Mouse (Mus musculus): ENCODE results near the gene Enc1. TPM values are rescaled to one million over a fixed set of nuclear protein-coding genes. Genes with fewer than 3 reads are reported as not detected.
A peak's percentile ranks its signal among the peaks of the same experiment; 100 is the strongest.

Gene Enc1
- 6.6 and 8.2 TPM in 2 replicates for polyA plus RNA-seq (2014; fragmentation: Nextera tagmentation; extraction: Ambion mirVana)

- peaks cover 46% of the 10 kb centered on the region for H3K4me1 ChIP-seq (replicated peaks; ENCODE audit: control insufficient read depth, insufficient read depth, low read length)
- peak within 1 kb of the TSS; percentile 92 for H3K4me3 ChIP-seq (ENCODE audit: low read depth, low read length)
- peak within 1 kb of the TSS; percentile 92 for H3K9ac ChIP-seq (ENCODE audit: low read length)
- ATAC-seq (replicated peaks; ENCODE audit: low FRiP score, low TSS enrichment, low read depth) (peak; percentile 87), DNase-seq (ENCODE audit: low spot score) (peak; percentile 90)
- WGBS: under 1% methylated on average over 80 of the region's 89 CpGs
- H3K27me3 ChIP-seq (replicated peaks; ENCODE audit: control insufficient read depth, insufficient read depth, low read length): no peaks in the 10 kb centered on the region
- H3K36me3 ChIP-seq (ENCODE audit: control insufficient read depth, insufficient read depth, low read length): peaks cover 12% of the 10 kb centered on the region
- peak within 1 kb of the TSS; percentile 98 for H3K27ac ChIP-seq (ENCODE audit: low read depth)
- peak within 1 kb of the TSS; percentile 90 for H3K4me2 ChIP-seq (ENCODE audit: low read length)
- H3K9me3 ChIP-seq (ENCODE audit: control insufficient read depth, low read length): no peaks in the 10 kb centered on the region
Measured at GRCm38 (mm10) chr13:97240965-97241786, at the start of gene Enc1. Gene Enc1, plus strand, starts transcription at chr13:97241105.

DNA sequence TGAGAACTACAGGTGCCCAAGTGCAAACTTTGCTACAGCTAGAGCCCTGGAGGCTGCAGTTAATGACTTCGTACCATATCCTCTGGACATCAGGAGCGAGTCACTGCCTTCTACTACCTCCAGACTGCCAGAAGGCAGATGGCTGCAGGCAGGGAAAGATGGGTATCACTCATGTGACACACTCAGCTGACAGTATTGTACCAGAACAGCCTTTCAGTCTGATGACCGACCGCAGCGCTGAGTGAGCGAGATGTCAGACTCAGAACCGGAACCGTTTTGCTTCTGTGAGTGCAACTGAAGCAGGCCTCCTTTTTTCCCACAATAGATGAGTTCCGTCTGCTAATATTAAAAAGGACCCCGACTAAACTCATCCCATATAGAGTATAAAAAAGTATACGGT, 48.3 kb upstream of the Enc1 start:
- DNase-seq (ENCODE audit: low spot score): no peak
- WGBS: 93% methylated on average over 11 of the region's 11 CpGs
- Histone ChIP-seq H3K27me3 (replicated peaks; ENCODE audit: control insufficient read depth, insufficient read depth, low read length) (no peaks in the 10 kb centered on the region), H3K9me3 (ENCODE audit: control insufficient read depth, low read length) (no peaks in the 10 kb centered on the region), H3K4me1 (replicated peaks; ENCODE audit: control insufficient read depth, insufficient read depth, low read length) (no peaks in the 10 kb centered on the region), H3K36me3 (ENCODE audit: control insufficient read depth, insufficient read depth, low read length) (peaks cover 6% of the 10 kb centered on the region; the same call in 1 of the 2 replicates), H3K4me3 (ENCODE audit: low read depth, low read length) (no peak overlapping the region), H3K4me2 (ENCODE audit: low read length) (no peak overlapping the region), H3K9ac (ENCODE audit: low read length) (no peak overlapping the region), H3K27ac (ENCODE audit: low read depth) (no peak overlapping the region)
- ATAC-seq (replicated peaks; ENCODE audit: low FRiP score, low TSS enrichment, low read depth): no peak

DNA sequence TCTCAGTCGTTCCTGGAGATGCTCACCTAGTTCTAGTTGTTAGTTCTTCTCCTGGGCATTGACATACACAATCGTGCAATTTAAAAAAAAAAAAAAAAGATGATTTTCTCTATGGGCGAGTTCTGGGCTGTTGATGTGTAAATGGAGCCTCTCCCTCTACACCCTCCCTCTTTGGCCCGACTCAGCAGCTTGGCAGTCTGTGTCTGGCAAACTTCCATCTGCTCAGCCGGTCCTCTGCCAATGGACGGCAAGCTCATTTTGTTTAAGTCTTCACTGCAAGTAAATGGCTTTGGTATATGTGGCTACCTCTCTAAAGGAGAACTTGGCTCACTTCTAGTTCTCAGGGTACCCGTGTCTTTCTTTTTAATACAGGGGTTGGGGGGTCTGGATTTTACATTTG, 47.5 kb upstream of the Enc1 start:
- ATAC-seq (replicated peaks; ENCODE audit: low FRiP score, low TSS enrichment, low read depth): no peak
- no peaks in the 10 kb centered on the region for H3K27me3 ChIP-seq (replicated peaks; ENCODE audit: control insufficient read depth, insufficient read depth, low read length)
- H3K27ac ChIP-seq (ENCODE audit: low read depth): no peak overlapping the region
- H3K4me2 ChIP-seq (ENCODE audit: low read length): no peak overlapping the region
- no peaks in the 10 kb centered on the region for H3K9me3 ChIP-seq (ENCODE audit: control insufficient read depth, low read length)
- 0 out of 2 replicates have a peak, but pooled peaks cover 1% of the 10 kb centered on the region for H3K4me1 ChIP-seq (replicated peaks; ENCODE audit: control insufficient read depth, insufficient read depth, low read length)
- H3K9ac ChIP-seq (ENCODE audit: low read length): no peak overlapping the region
- WGBS: 54% methylated on average over 7 of the region's 7 CpGs
- no peak overlapping the region for H3K4me3 ChIP-seq (ENCODE audit: low read depth, low read length)
- H3K36me3 ChIP-seq (ENCODE audit: control insufficient read depth, insufficient read depth, low read length): peaks cover 3% of the 10 kb centered on the region; the same call in 1 of the 2 replicates
- DNase-seq (ENCODE audit: low spot score): no peak

DNA sequence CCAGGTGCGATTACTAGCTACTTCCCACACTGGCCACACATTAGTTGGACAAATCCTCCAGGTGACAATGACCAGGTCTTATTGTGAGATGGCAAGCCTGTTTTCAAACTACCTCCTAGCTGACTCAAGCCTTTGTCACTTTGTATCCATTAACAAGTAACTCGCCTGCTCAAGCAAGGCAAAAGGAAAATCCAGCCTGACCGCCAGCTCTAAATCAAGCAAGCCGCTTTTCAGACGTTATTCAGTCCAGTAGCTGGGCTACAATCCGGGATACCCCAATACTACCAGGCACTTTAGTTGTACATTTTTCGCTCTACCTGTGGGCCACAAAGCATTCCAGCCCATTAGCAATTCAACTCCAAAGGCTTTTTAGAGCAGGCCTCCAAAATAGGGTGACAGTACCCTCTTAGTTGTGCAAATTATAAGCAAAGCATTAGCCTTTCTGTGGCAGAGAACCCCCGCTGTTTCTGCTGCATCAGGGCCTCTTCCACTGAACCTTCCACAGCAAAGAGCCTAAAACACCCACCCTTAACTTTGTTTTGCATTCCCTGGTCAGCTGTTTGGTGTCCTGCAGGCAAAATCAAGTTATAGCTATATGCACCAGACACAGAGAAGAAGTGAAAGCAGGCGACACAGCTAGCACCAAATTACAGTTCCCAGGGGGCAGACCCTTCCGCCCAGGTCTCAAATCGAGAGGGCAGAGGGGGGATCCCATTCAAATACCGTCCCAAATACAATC, 44.5 kb upstream of the Enc1 start:
- WGBS: 72% methylated on average over 12 of the region's 12 CpGs

DNA sequence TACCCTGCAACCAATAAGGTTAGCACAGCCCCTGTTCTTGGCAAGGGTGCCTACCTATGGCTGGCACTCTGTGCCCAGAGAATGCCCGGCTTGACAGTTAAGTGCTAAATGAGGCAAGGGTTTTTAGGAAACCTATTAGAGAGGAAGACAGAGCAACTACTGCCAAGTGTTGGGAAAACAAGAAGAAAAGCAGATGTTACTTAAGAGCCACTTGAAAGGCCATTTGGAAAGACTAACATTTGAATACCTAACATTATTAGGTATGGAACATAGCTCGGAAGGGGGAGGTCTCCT, 44.0 kb upstream of the Enc1 start:
- H3K36me3 ChIP-seq (ENCODE audit: control insufficient read depth, insufficient read depth, low read length): no peaks in the 10 kb centered on the region
- no peak for ATAC-seq (replicated peaks; ENCODE audit: low FRiP score, low TSS enrichment, low read depth)
- H3K4me1 ChIP-seq (replicated peaks; ENCODE audit: control insufficient read depth, insufficient read depth, low read length): 0 out of 2 replicates have a peak, but pooled peaks cover 3% of the 10 kb centered on the region
- no peak overlapping the region for H3K4me3 ChIP-seq (ENCODE audit: low read depth, low read length)
- no peaks in the 10 kb centered on the region for H3K27me3 ChIP-seq (replicated peaks; ENCODE audit: control insufficient read depth, insufficient read depth, low read length)
- no peak for DNase-seq (ENCODE audit: low spot score)
- H3K9me3 ChIP-seq (ENCODE audit: control insufficient read depth, low read length): no peaks in the 10 kb centered on the region
- peak overlapping the region; percentile 85; the same call in 1 of the 2 replicates for H3K4me2 ChIP-seq (ENCODE audit: low read length)
- H3K27ac ChIP-seq (ENCODE audit: low read depth): no peak overlapping the region
- 83% methylated on average over 2 of the region's 2 CpGs for WGBS
- no peak overlapping the region for H3K9ac ChIP-seq (ENCODE audit: low read length)

More for the DNA sequence above, 44.5 kb upstream of the Enc1 start:
- H3K36me3 ChIP-seq (ENCODE audit: control insufficient read depth, insufficient read depth, low read length): no peaks in the 10 kb centered on the region
- H3K4me2 ChIP-seq (ENCODE audit: low read length): no peak overlapping the region
- 0 out of 2 replicates have a peak, but pooled peaks cover 3% of the 10 kb centered on the region for H3K4me1 ChIP-seq (replicated peaks; ENCODE audit: control insufficient read depth, insufficient read depth, low read length)
- no peak overlapping the region for H3K9ac ChIP-seq (ENCODE audit: low read length)
- H3K4me3 ChIP-seq (ENCODE audit: low read depth, low read length): no peak overlapping the region
- ATAC-seq (replicated peaks; ENCODE audit: low FRiP score, low TSS enrichment, low read depth) (no peak), DNase-seq (ENCODE audit: low spot score) (no peak)
- H3K27me3 ChIP-seq (replicated peaks; ENCODE audit: control insufficient read depth, insufficient read depth, low read length): no peaks in the 10 kb centered on the region
- no peaks in the 10 kb centered on the region for H3K9me3 ChIP-seq (ENCODE audit: control insufficient read depth, low read length)
- no peak overlapping the region for H3K27ac ChIP-seq (ENCODE audit: low read depth)

- ATAC-seq (replicated peaks; ENCODE audit: low FRiP score, low TSS enrichment, low read depth) (peak; percentile 92), DNase-seq (ENCODE audit: low spot score) (peak; percentile 89)
- Histone ChIP-seq H3K27me3 (replicated peaks; ENCODE audit: control insufficient read depth, insufficient read depth, low read length) (no peaks in the 10 kb centered on the region), H3K4me3 (ENCODE audit: low read depth, low read length) (peak within 1 kb of the TSS; percentile 78), H3K27ac (ENCODE audit: low read depth) (peak within 1 kb of the TSS; percentile 64; the same call in 1 of the 2 replicates), H3K36me3 (ENCODE audit: control insufficient read depth, insufficient read depth, low read length) (no peaks in the 10 kb centered on the region), H3K4me2 (ENCODE audit: low read length) (peak within 1 kb of the TSS; percentile 85), H3K9me3 (ENCODE audit: control insufficient read depth, low read length) (no peaks in the 10 kb centered on the region), H3K9ac (ENCODE audit: low read length) (peak within 1 kb of the TSS; percentile 58), H3K4me1 (replicated peaks; ENCODE audit: control insufficient read depth, insufficient read depth, low read length) (0 out of 2 replicates have a peak, but pooled peaks cover 3% of the 10 kb centered on the region)
- under 1% methylated on average over 45 of the region's 45 CpGs for WGBS
Measured at GRCm38 (mm10) chr13:97197932-97198562, 42.9 kb upstream of the Enc1 start, which contains the start of gene Hexb. Gene Hexb, minus strand, starts transcription at chr13:97198357.

GRCm38 (mm10) chr13:97199123-97199522, 41.8 kb upstream of the Enc1 start:
- no peak overlapping the region for H3K4me2 ChIP-seq (ENCODE audit: low read length)
- 0 out of 2 replicates have a peak, but pooled peaks cover 3% of the 10 kb centered on the region for H3K4me1 ChIP-seq (replicated peaks; ENCODE audit: control insufficient read depth, insufficient read depth, low read length)
- ATAC-seq (replicated peaks; ENCODE audit: low FRiP score, low TSS enrichment, low read depth) (no peak), DNase-seq (ENCODE audit: low spot score) (no peak)
- WGBS: 77% methylated on average over 2 of the region's 2 CpGs
- no peak overlapping the region for H3K4me3 ChIP-seq (ENCODE audit: low read depth, low read length)
- H3K27ac ChIP-seq (ENCODE audit: low read depth): no peak overlapping the region
- H3K27me3 ChIP-seq (replicated peaks; ENCODE audit: control insufficient read depth, insufficient read depth, low read length): no peaks in the 10 kb centered on the region
- H3K9me3 ChIP-seq (ENCODE audit: control insufficient read depth, low read length): no peaks in the 10 kb centered on the region
- H3K36me3 ChIP-seq (ENCODE audit: control insufficient read depth, insufficient read depth, low read length): no peaks in the 10 kb centered on the region
- H3K9ac ChIP-seq (ENCODE audit: low read length): no peak overlapping the region

GRCm38 (mm10) chr13:97201076-97201475, 39.8 kb upstream of the Enc1 start:
- Histone ChIP-seq H3K36me3 (ENCODE audit: control insufficient read depth, insufficient read depth, low read length) (no peaks in the 10 kb centered on the region), H3K27ac (ENCODE audit: low read depth) (no peak overlapping the region), H3K27me3 (replicated peaks; ENCODE audit: control insufficient read depth, insufficient read depth, low read length) (no peaks in the 10 kb centered on the region), H3K4me3 (ENCODE audit: low read depth, low read length) (no peak overlapping the region), H3K4me1 (replicated peaks; ENCODE audit: control insufficient read depth, insufficient read depth, low read length) (peaks cover 7% of the 10 kb centered on the region; the same call in 1 of the 2 replicates), H3K9me3 (ENCODE audit: control insufficient read depth, low read length) (no peaks in the 10 kb centered on the region), H3K4me2 (ENCODE audit: low read length) (no peak overlapping the region), H3K9ac (ENCODE audit: low read length) (no peak overlapping the region)
- 36% methylated on average over 7 of the region's 7 CpGs for WGBS
- no peak for ATAC-seq (replicated peaks; ENCODE audit: low FRiP score, low TSS enrichment, low read depth)
- DNase-seq (ENCODE audit: low spot score): no peak

Measured in intestine, embryonic 14.5 days (tissue).